Mouse (Mus musculus): ENCODE results near the gene Srrt.
A peak's percentile ranks its signal among the peaks of the same experiment; 100 is the strongest.

Gene Srrt

GRCm38 (mm10) chr5:137337190-137337589 is 29.7 kb upstream of the Srrt start:
- no peak for DNase-seq

GRCm38 (mm10) chr5:137335066-137335465 is 27.6 kb upstream of the Srrt start:
- no peak for DNase-seq

- DNase-seq: no peak
Measured at GRCm38 (mm10) chr5:137334317-137334716, 26.8 kb upstream of the Srrt start.

GRCm38 (mm10) chr5:137333512-137334174 is 26.2 kb upstream of the Srrt start, which contains the start of gene Slc12a9:
Gene Slc12a9, minus strand, starts transcription at chr5:137333597.
- DNase-seq: peak; percentile 88 to 98

- DNase-seq: no peak
Measured at GRCm38 (mm10) chr5:137332857-137333511, 25.5 kb upstream of the Srrt start.

- DNase-seq: no peak
Measured at GRCm38 (mm10) chr5:137330910-137331309, 23.4 kb upstream of the Srrt start.

GRCm38 (mm10) chr5:137320996-137321395 is 13.5 kb upstream of the Srrt start:
- DNase-seq: no peak

- no peak for DNase-seq
Measured at GRCm38 (mm10) chr5:137318570-137318969, 11.1 kb upstream of the Srrt start.

- DNase-seq: no peak
Measured at GRCm38 (mm10) chr5:137317361-137317760, 9.9 kb upstream of the Srrt start.

GRCm38 (mm10) chr5:137315084-137315903 is 7.8 kb upstream of the Srrt start:
- peak in 1 of 2 experiments; percentile 39 for DNase-seq

- no peak for DNase-seq
Measured at GRCm38 (mm10) chr5:137314193-137315083, 7.0 kb upstream of the Srrt start, which contains the start of gene Trip6. Gene Trip6, minus strand, starts transcription at chr5:137314404.

- DNase-seq: no peak
Measured at GRCm38 (mm10) chr5:137313466-137314192, 6.2 kb upstream of the Srrt start.

GRCm38 (mm10) chr5:137308356-137308755 is 882 bp upstream of the Srrt start:
- DNase-seq: no peak

- no peak for DNase-seq
Measured at GRCm38 (mm10) chr5:137306439-137307005, 952 bp downstream of the Srrt start.

GRCm38 (mm10) chr5:137305822-137306221 is 1.7 kb downstream of the Srrt start:
- DNase-seq: no peak

- no peak for DNase-seq
Measured at GRCm38 (mm10) chr5:137304816-137305215, 2.7 kb downstream of the Srrt start.

GRCm38 (mm10) chr5:137304165-137304564 is 3.3 kb downstream of the Srrt start:
- DNase-seq: no peak

- DNase-seq: no peak
Measured at GRCm38 (mm10) chr5:137303609-137304008, 3.9 kb downstream of the Srrt start.

GRCm38 (mm10) chr5:137301253-137301652 is 6.2 kb downstream of the Srrt start:
- no peak for DNase-seq

- DNase-seq: no peak
Measured at GRCm38 (mm10) chr5:137299240-137299639, 8.2 kb downstream of the Srrt start.

- DNase-seq: no peak
Measured at GRCm38 (mm10) chr5:137297126-137297525, 10.3 kb downstream of the Srrt start.

All from spleen, adult 18-20 months (tissue).